ENCODE assay signal across 8 mouse cellular contexts in the genomic region with DNA sequence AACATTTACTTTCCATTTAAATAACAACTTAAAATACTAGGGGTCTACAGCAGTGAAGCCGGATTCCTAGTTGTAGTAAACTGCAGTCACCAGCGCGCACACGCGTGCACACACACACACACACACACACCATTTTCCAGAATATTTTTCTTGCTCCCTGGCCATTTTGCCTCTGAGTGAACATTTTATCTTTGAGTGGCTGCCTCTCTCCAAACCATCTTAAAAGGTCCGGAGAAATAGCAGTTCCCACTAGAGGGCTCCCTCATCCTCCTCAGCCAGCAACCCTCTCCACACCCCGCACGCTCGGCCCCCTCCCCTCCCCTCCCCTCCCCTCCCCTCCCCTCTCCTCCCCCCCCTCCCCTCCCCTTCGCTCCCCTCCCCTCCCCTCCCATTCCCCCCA. TPM values are rescaled to one million over a fixed set of nuclear protein-coding genes. Genes with fewer than 3 reads are reported as not detected.
DNase-seq lines count a peak whose midpoint lies in the region; ATAC-seq lines count a peak whose summit lies in the region.

No protein-coding gene starts in this region.

- peaks cover 7% of the 10 kb centered on the region for H3K27me3 ChIP-seq in megakaryocyte, embryonic 14.5 days (replicated peaks)

- H3K36me3 ChIP-seq in megakaryocyte, embryonic 14.5 days (replicated peaks; ENCODE audit: low read length), result no peaks in the 10 kb centered on the region

- H3K4me1 ChIP-seq in megakaryocyte, embryonic 14.5 days, result peaks cover 9% of the 10 kb centered on the region

- intact Hi-C loops in left cerebral cortex, postnatal 14 days (cut with DNase I), result no loop called here
- intact Hi-C loops in left cerebral cortex, postnatal 36 days (cut with DNase I), result no loop called here

- ATAC-seq in granulocyte monocyte progenitor cell, adult 5-6 weeks (replicated peaks; ENCODE audit: poor library complexity, severe bottlenecking), result peak; percentile 54; the same call in 1 of the 2 replicates

- DNase-seq in left cerebral cortex, postnatal 14 days (ENCODE audit: low spot score in 2 of 2), result peak; percentile 64 to 84
- DNase-seq in left cerebral cortex, postnatal 36 days (ENCODE audit: low spot score in 2 of 2), result no peak
- DNase-seq in brain, embryonic 18.5 days (ENCODE audit: low read depth, low spot score), result peak; percentile 49
- DNase-seq in kidney, postnatal 10 days, result peak; percentile 62
- DNase-seq in thymus, postnatal 14 days, result peak; percentile 50
- no peak for DNase-seq in testis, postnatal 10 days (ENCODE audit: low spot score)

- H3K4me3 ChIP-seq in megakaryocyte, embryonic 14.5 days (replicated peaks), result peak overlapping the region; percentile 79

- H3K9me3 ChIP-seq in megakaryocyte, embryonic 14.5 days, result peaks cover 3% of the 10 kb centered on the region; the same call in 1 of the 2 replicates

RNA-seq across cellular contexts. Expression of a gene that starts 25.7 kb away (rescaled TPM):
- total RNA-seq in left cerebral cortex, postnatal 14 days (2021), result 1,000 to 10,000 TPM; 1,045 to 1,071 TPM
- total RNA-seq in left cerebral cortex, postnatal 36 days (2021), result 100 to 1,000 TPM; 939 to 945 TPM
- total RNA-seq in granulocyte monocyte progenitor cell, adult 5-6 weeks (2014; fragmentation: Nextera tagmentation), result 4,580 and 4,737 TPM in 2 replicates
- 844 and 942 TPM in 2 replicates for total RNA-seq in granulocyte monocyte progenitor cell, adult 5-6 weeks (2017)
- polyA plus RNA-seq in megakaryocyte, embryonic 14.5 days (2012; ENCODE audit: insufficient read depth, low replicate concordance), result 1,815 and 2,518 TPM in 2 replicates

Comparison
In these comparisons a context has a peak if more than half of its experiments do, and no peak if none do; other contexts are left out.
1. DNase-seq: peak in left cerebral cortex, postnatal 14 days (2 of 2), brain, embryonic 18.5 days (single experiment), kidney, postnatal 10 days (single experiment) and thymus, postnatal 14 days (single experiment); none in left cerebral cortex, postnatal 36 days (0 of 2) and testis, postnatal 10 days (single experiment).